Mouse (Mus musculus): ENCODE data around the gene Ring1. TPM values are rescaled to one million over a fixed set of nuclear protein-coding genes. Genes with fewer than 3 reads are reported as not detected.

The Ring1 gene
- polyA plus RNA-seq (2012; rRNA removed; ENCODE audit: low replicate concordance) = 29.1 and 42.5 TPM in 2 replicates

GRCm38 (mm10) chr17:34024317-34024821 lies at the start of gene Ring1:
Gene Ring1 (minus strand): TSS chr17:34024680.

GRCm38 (mm10) chr17:34038878-34039561 lies 14.5 kb upstream of the Ring1 start, which contains the start of gene Col11a2:
Gene Col11a2 (plus strand): TSS chr17:34039437.

DNA sequence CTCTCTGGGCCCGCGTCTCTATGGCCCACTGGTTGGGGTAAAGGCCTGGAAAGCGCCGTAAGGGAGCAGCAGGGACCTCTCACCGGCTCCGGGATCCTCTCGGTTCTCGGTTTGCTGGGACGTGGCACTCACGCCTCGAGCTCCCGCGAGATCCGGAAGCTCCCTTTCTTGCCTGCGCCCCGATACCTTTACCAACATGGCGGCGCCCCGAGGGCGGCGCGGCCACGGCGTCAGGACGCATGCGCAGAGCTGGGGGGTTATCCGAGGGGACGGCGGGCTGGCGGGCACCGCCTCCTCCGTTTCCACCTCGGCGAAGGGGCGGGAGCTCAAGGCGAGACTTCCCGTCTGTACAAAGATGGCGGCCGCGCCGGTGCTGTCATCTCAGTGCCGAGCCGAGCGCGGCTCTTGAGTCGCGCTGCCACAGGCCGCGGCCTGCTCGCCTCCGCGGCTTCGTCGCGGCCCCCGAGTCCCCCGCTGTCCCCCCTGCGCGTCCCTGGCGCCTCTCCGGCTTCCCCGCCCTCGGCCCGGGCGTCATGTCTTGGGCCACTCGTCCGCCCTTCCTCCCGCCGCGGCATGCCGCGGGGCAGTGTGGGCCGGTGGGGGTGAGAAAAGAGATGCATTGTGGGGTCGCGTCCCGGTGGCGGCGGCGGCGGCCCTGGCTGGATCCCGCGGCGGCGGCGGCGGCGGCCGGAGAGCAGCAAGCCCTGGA lies 7.1 kb upstream of the Ring1 start, which contains the start of the genes Slc39a7 and Rxrb:
Gene Slc39a7, minus strand, starts transcription at position 218 of the 709 bp plus-strand sequence.
Gene Rxrb, plus strand, starts transcription at position 348 of the 709 bp plus-strand sequence.

GRCm38 (mm10) chr17:34027656-34028223 lies 3.3 kb upstream of the Ring1 start, which contains the start of gene H2-Ke6:
Gene H2-Ke6 (minus strand): TSS chr17:34028060.

DNA sequence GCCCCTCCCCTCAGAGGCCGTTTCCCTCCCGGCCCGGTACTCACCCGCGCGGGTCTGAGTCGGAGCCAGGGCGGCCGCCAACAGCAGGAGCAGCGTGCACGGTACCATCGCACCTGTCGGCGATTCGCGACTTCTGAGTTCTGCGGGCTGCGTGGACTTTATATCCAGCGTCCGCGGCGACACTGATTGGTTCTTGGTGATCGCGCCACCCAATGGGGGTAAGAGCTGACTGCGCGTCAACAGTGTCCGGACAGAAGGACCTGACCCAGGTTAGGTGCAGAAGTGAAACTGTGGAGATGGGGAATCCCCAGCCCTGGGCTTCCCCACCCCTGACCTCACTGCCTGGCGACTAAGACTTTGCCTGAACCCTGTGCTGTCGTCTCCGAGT lies 24.3 kb downstream of the Ring1 start, which contains the start of gene H2-K1:
Gene H2-K1, minus strand, starts transcription at position 198 of the 388 bp plus-strand sequence.

Other genes with a start within 250 kb of the Ring1 start
- 140 and 183 TPM in 2 replicates for gene Angptl4, start 242.8 kb downstream of the Ring1 start, polyA plus RNA-seq (2012; rRNA removed; ENCODE audit: low replicate concordance)
- 123 and 162 TPM in 2 replicates for gene Kank3, start 214.2 kb downstream of the Ring1 start, polyA plus RNA-seq (2012; rRNA removed; ENCODE audit: low replicate concordance)
- gene Rps28, start 200.1 kb downstream of the Ring1 start, polyA plus RNA-seq (2012; rRNA removed; ENCODE audit: low replicate concordance) = 609 and 610 TPM in 2 replicates
- gene Ndufa7, start 200.1 kb downstream of the Ring1 start, polyA plus RNA-seq (2012; rRNA removed; ENCODE audit: low replicate concordance) = 532 and 579 TPM in 2 replicates
- gene Cd320, start 181.6 kb downstream of the Ring1 start, polyA plus RNA-seq (2012; rRNA removed; ENCODE audit: low replicate concordance) = 97.5 and 125 TPM in 2 replicates
- not detected in 2 replicates for gene Gm7029, start 150.8 kb downstream of the Ring1 start, polyA plus RNA-seq (2012; rRNA removed; ENCODE audit: low replicate concordance)
- 2.1 and 4.2 TPM in 2 replicates for gene Kifc1, start 134.0 kb downstream of the Ring1 start, polyA plus RNA-seq (2012; rRNA removed; ENCODE audit: low replicate concordance)
- 0.93 and 1.6 TPM in 2 replicates for gene Platr17, start 119.5 kb downstream of the Ring1 start, polyA plus RNA-seq (2012; rRNA removed; ENCODE audit: low replicate concordance)
- gene Daxx, start 115.3 kb downstream of the Ring1 start, polyA plus RNA-seq (2012; rRNA removed; ENCODE audit: low replicate concordance) = 64.8 and 67.0 TPM in 2 replicates
- 238 and 378 TPM in 2 replicates for gene Tapbp, start 108.8 kb downstream of the Ring1 start, polyA plus RNA-seq (2012; rRNA removed; ENCODE audit: low replicate concordance)
- 72.4 and 116 TPM in 2 replicates for gene Zbtb22, start 108.8 kb downstream of the Ring1 start, polyA plus RNA-seq (2012; rRNA removed; ENCODE audit: low replicate concordance)
- 255 and 438 TPM in 2 replicates for gene Rgl2, start 95.1 kb downstream of the Ring1 start, polyA plus RNA-seq (2012; rRNA removed; ENCODE audit: low replicate concordance)
- 12.4 and 16.1 TPM in 2 replicates for gene Pfdn6, start 84.3 kb downstream of the Ring1 start, polyA plus RNA-seq (2012; rRNA removed; ENCODE audit: low replicate concordance)
- 18.2 and 23.7 TPM in 2 replicates for gene Wdr46, start 84.0 kb downstream of the Ring1 start, polyA plus RNA-seq (2012; rRNA removed; ENCODE audit: low replicate concordance)
- gene B3galt4, start 73.2 kb downstream of the Ring1 start, polyA plus RNA-seq (2012; rRNA removed; ENCODE audit: low replicate concordance) = 9.8 and 25.7 TPM in 2 replicates
- 68.7 and 74.9 TPM in 2 replicates for gene Vps52, start 68.9 kb downstream of the Ring1 start, polyA plus RNA-seq (2012; rRNA removed; ENCODE audit: low replicate concordance)
- 283 and 376 TPM in 2 replicates for gene Rps18, start 68.7 kb downstream of the Ring1 start, polyA plus RNA-seq (2012; rRNA removed; ENCODE audit: low replicate concordance)
- gene H2-K1, start 24.3 kb downstream of the Ring1 start, polyA plus RNA-seq (2012; rRNA removed; ENCODE audit: low replicate concordance) = 6,978 and 9,315 TPM in 2 replicates
- gene H2-Ke6, start 3.4 kb upstream of the Ring1 start, polyA plus RNA-seq (2012; rRNA removed; ENCODE audit: low replicate concordance) = 89.2 and 219 TPM in 2 replicates
- 148 and 187 TPM in 2 replicates for gene Slc39a7, start 7.0 kb upstream of the Ring1 start, polyA plus RNA-seq (2012; rRNA removed; ENCODE audit: low replicate concordance)
- gene Rxrb, start 7.1 kb upstream of the Ring1 start, polyA plus RNA-seq (2012; rRNA removed; ENCODE audit: low replicate concordance) = 62.9 and 110 TPM in 2 replicates
- gene Col11a2, start 14.8 kb upstream of the Ring1 start, polyA plus RNA-seq (2012; rRNA removed; ENCODE audit: low replicate concordance) = 1.8 and 4.3 TPM in 2 replicates
- gene H2-Oa, start 67.7 kb upstream of the Ring1 start, polyA plus RNA-seq (2012; rRNA removed; ENCODE audit: low replicate concordance) = 59.6 and 112 TPM in 2 replicates
- gene H2-DMa, start 94.9 kb upstream of the Ring1 start, polyA plus RNA-seq (2012; rRNA removed; ENCODE audit: low replicate concordance) = 180 and 191 TPM in 2 replicates
- 112 and 199 TPM in 2 replicates for gene Brd2, start 98.0 kb upstream of the Ring1 start, polyA plus RNA-seq (2012; rRNA removed; ENCODE audit: low replicate concordance)
- gene H2-DMb2, start 118.6 kb upstream of the Ring1 start, polyA plus RNA-seq (2012; rRNA removed; ENCODE audit: low replicate concordance) = 125 and 219 TPM in 2 replicates
- gene H2-DMb1, start 128.4 kb upstream of the Ring1 start, polyA plus RNA-seq (2012; rRNA removed; ENCODE audit: low replicate concordance) = 243 and 276 TPM in 2 replicates
- 81.6 and 135 TPM in 2 replicates for gene Tap1, start 162.9 kb upstream of the Ring1 start, polyA plus RNA-seq (2012; rRNA removed; ENCODE audit: low replicate concordance)
- gene Psmb9, start 163.1 kb upstream of the Ring1 start, polyA plus RNA-seq (2012; rRNA removed; ENCODE audit: low replicate concordance) = 108 and 188 TPM in 2 replicates
- 204 and 242 TPM in 2 replicates for gene Psmb8, start 173.0 kb upstream of the Ring1 start, polyA plus RNA-seq (2012; rRNA removed; ENCODE audit: low replicate concordance)
- gene Tap2, start 178.8 kb upstream of the Ring1 start, polyA plus RNA-seq (2012; rRNA removed; ENCODE audit: low replicate concordance) = 74.2 and 121 TPM in 2 replicates
- 117 and 123 TPM in 2 replicates for gene H2-Ob, start 214.2 kb upstream of the Ring1 start, polyA plus RNA-seq (2012; rRNA removed; ENCODE audit: low replicate concordance)
- 2,992 and 3,635 TPM in 2 replicates for gene H2-Ab1, start 233.0 kb upstream of the Ring1 start, polyA plus RNA-seq (2012; rRNA removed; ENCODE audit: low replicate concordance)

Data from mammary gland, adult 2 months (tissue).